8 mouse cellular contexts compared by ENCODE assay signal in genomic region chr8:3587391-3588257, GRCm38 (mm10). TPM values are rescaled to one million over a fixed set of nuclear protein-coding genes. Genes with fewer than 3 reads are reported as not detected.
DNase-seq lines count a peak whose midpoint lies in the region; ATAC-seq lines count a peak whose summit lies in the region.
"Had no signal": no experiment of that assay in that cellular context is flagged by ENCODE, and none has a peak within 500 bp of the region (broad histone marks: within the 10 kb centered on the region; RNA-seq: fewer than 3 reads in every experiment).

No protein-coding gene starts in this region.

- no peaks in the 10 kb centered on the region for H3K4me1 ChIP-seq in forebrain, embryonic 11.5 days (replicated peaks; ENCODE audit: control insufficient read depth, insufficient read depth, low read length)

- H3K27me3 ChIP-seq in forebrain, embryonic 11.5 days (ENCODE audit: control insufficient read depth, insufficient read depth, low read length) = 0 out of 2 replicates have a peak, but pooled peaks cover 2% of the 10 kb centered on the region
- no peaks in the 10 kb centered on the region for H3K27me3 ChIP-seq in splenic B cell, adult 2 months (ENCODE audit: control insufficient read depth, insufficient read depth, low read length, poor library complexity, severe bottlenecking)

- ATAC-seq in forebrain, embryonic 11.5 days (replicated peaks; ENCODE audit: low FRiP score) = peak; percentile 81
- ATAC-seq in inflammation-experienced regulatory T-cells, adult 6 months = peak; percentile 38
- ATAC-seq in megakaryocyte progenitor cell, adult 5-6 weeks (replicated peaks; ENCODE audit: poor library complexity) = peak; percentile 71

- no peak overlapping the region for H3K27ac ChIP-seq in forebrain, embryonic 11.5 days (ENCODE audit: low read depth, low read length)

- peak overlapping the region; percentile 91 for H3K4me2 ChIP-seq in forebrain, embryonic 11.5 days (ENCODE audit: low read depth, low read length, severe bottlenecking)

- DNase-seq in T-cell, adult 2 months (ENCODE audit: low spot score) = peak; percentile 22
- DNase-seq in c-Kit-positive CD71-negative TER-119-negative erythroid progenitor cells, embryonic 14.5 days (ENCODE audit: low read depth) = peak; percentile 23
- peak; percentile 81 for DNase-seq in forebrain, embryonic 11.5 days (ENCODE audit: low spot score)
- peak; percentile 73 to 80 for DNase-seq in left cerebral cortex, postnatal 25 days (ENCODE audit: low spot score in 2 of 2)
- DNase-seq in splenic B cell, adult 2 months (ENCODE audit: low read depth, low spot score) = peak; percentile 46

- H3K9me3 ChIP-seq in forebrain, embryonic 11.5 days (ENCODE audit: control insufficient read depth, low read length) = no peaks in the 10 kb centered on the region

- no peaks in the 10 kb centered on the region for H3K36me3 ChIP-seq in forebrain, embryonic 11.5 days (ENCODE audit: control insufficient read depth, insufficient read depth, low read length)
- H3K36me3 ChIP-seq in splenic B cell, adult 2 months (ENCODE audit: control insufficient read depth, insufficient read depth, low read length, poor library complexity, severe bottlenecking) = no peaks in the 10 kb centered on the region

- H3K9ac ChIP-seq in forebrain, embryonic 11.5 days (ENCODE audit: low read length) = peak overlapping the region; percentile 82

- intact Hi-C loops in left cerebral cortex, postnatal 25 days (cut with DNase I) = loop anchor here (5.0 kb wide), 1 partner anchor 35 kb away; the partner anchor contains the start of genes Pet100 and Xab2

- peak overlapping the region; percentile 79 for H3K4me3 ChIP-seq in forebrain, embryonic 11.5 days (ENCODE audit: low read depth, low read length)
- H3K4me3 ChIP-seq: myocyte had no signal

- under 1% methylated on average over 70 of the region's 77 CpGs for WGBS in forebrain, embryonic 11.5 days

RNA-seq across cellular contexts. Expression of gene Camsap3, which starts 0.5 kb away (rescaled TPM):
- 15.5 and 16.4 TPM in 2 replicates for polyA plus RNA-seq in forebrain, embryonic 11.5 days (2014; fragmentation: Nextera tagmentation; extraction: Ambion mirVana)
- not detected for polyA plus RNA-seq in inflammation-experienced regulatory T-cells, adult 6 months (2017; shearing (Covaris generic))
- 10 to 100 TPM; 39.5 to 39.9 TPM for total RNA-seq in left cerebral cortex, postnatal 25 days (2021)
- 0.32 and 0.37 TPM in 2 replicates for total RNA-seq in megakaryocyte progenitor cell, adult 5-6 weeks (2015)
- total RNA-seq in megakaryocyte progenitor cell, adult 5-6 weeks (2017) = 0.21 and 0.27 TPM in 2 replicates

RNA-seq across cellular contexts. Expression of gene C330021F23Rik, which starts 19.8 kb away (rescaled TPM):
- polyA plus RNA-seq in forebrain, embryonic 11.5 days (2014; fragmentation: Nextera tagmentation; extraction: Ambion mirVana) = 7.2 and 7.8 TPM in 2 replicates
- under 1 TPM in 1 of 3 experiments, not detected in 2; 0.74 TPM for polyA plus RNA-seq in inflammation-experienced regulatory T-cells, adult 6 months (2017; shearing (Covaris generic))
- not detected for total RNA-seq in left cerebral cortex, postnatal 25 days (2021)
- 1.0 TPM in 1 of 2 replicates, not detected in the other for total RNA-seq in megakaryocyte progenitor cell, adult 5-6 weeks (2015)
- not detected in 2 replicates for total RNA-seq in megakaryocyte progenitor cell, adult 5-6 weeks (2017)

RNA-seq across cellular contexts. Expression of gene Xab2, which starts 33.5 kb away (rescaled TPM):
- 64.9 and 72.4 TPM in 2 replicates for polyA plus RNA-seq in forebrain, embryonic 11.5 days (2014; fragmentation: Nextera tagmentation; extraction: Ambion mirVana)
- 10 to 100 TPM; 58.7 to 87.4 (median 83.2) TPM for polyA plus RNA-seq in inflammation-experienced regulatory T-cells, adult 6 months (2017; shearing (Covaris generic))
- total RNA-seq in left cerebral cortex, postnatal 25 days (2021) = 10 to 100 TPM; 34.3 to 38.1 TPM
- total RNA-seq in megakaryocyte progenitor cell, adult 5-6 weeks (2015) = 16.5 and 20.1 TPM in 2 replicates
- 55.5 and 56.5 TPM in 2 replicates for total RNA-seq in megakaryocyte progenitor cell, adult 5-6 weeks (2017)

RNA-seq across cellular contexts. Expression of gene Pet100, which starts 33.7 kb away (rescaled TPM):
- polyA plus RNA-seq in forebrain, embryonic 11.5 days (2014; fragmentation: Nextera tagmentation; extraction: Ambion mirVana) = 88.2 and 93.2 TPM in 2 replicates
- polyA plus RNA-seq in inflammation-experienced regulatory T-cells, adult 6 months (2017; shearing (Covaris generic)) = 100 to 1,000 TPM; 122 to 150 (median 138) TPM
- total RNA-seq in left cerebral cortex, postnatal 25 days (2021) = 10 to 100 TPM; 84.0 to 87.2 TPM
- 131 and 181 TPM in 2 replicates for total RNA-seq in megakaryocyte progenitor cell, adult 5-6 weeks (2015)
- total RNA-seq in megakaryocyte progenitor cell, adult 5-6 weeks (2017) = 255 and 285 TPM in 2 replicates

RNA-seq across cellular contexts. Expression of gene Pcp2, which starts 37.7 kb away (rescaled TPM):
- 0.51 TPM in 1 of 2 replicates, not detected in the other for polyA plus RNA-seq in forebrain, embryonic 11.5 days (2014; fragmentation: Nextera tagmentation; extraction: Ambion mirVana)
- not detected for polyA plus RNA-seq in inflammation-experienced regulatory T-cells, adult 6 months (2017; shearing (Covaris generic))
- not detected for total RNA-seq in left cerebral cortex, postnatal 25 days (2021)
- not detected in 2 replicates for total RNA-seq in megakaryocyte progenitor cell, adult 5-6 weeks (2015)
- total RNA-seq in megakaryocyte progenitor cell, adult 5-6 weeks (2017) = not detected in 2 replicates

Comparison
In these comparisons a context has a peak if more than half of its experiments do, and no peak if none do; other contexts are left out.
1. DNase-seq: peak in every context shown above with its lines; median percentile 81 in forebrain, embryonic 11.5 days; 76 in left cerebral cortex, postnatal 25 days; 46 in splenic B cell, adult 2 months; 23 in c-Kit-positive CD71-negative TER-119-negative erythroid progenitor cells, embryonic 14.5 days; 22 in T-cell, adult 2 months.
2. RNA of gene Camsap3, which starts 0.5 kb away (total RNA-seq): 39.5 to 39.9 TPM in left cerebral cortex, postnatal 25 days; 0.21 to 0.37 TPM in megakaryocyte progenitor cell, adult 5-6 weeks; every median in the first group is over 10 times any median in the second.
3. Peak in every context shown above with its lines, with median percentiles within 50 percentile points of each other: ATAC-seq.